Mouse (Mus musculus) induced T-regulatory cell, adult 2 months (primary cell): ENCODE measurements at regions not wholly inside any gene's neighbourhood (a gene's known extent, or its start where the extent isn't known, plus 50 kb on each side); places are given as distances from the start of the nearest gene placed in this dataset.

Experiments used
- DNase-seq: peaks from one replicate; pipeline ENCODE4 v3.0.0-alpha.2; 2012; ENCODE audit warnings: low read depth

- no peak for DNase-seq
Observed at GRCm38 (mm10) chr12:59599785-59600184, 380.3 kb upstream of the Fbxo33 start.

- no peak for DNase-seq
Observed at GRCm38 (mm10) chr12:59589354-59589753, 369.8 kb upstream of the Fbxo33 start.

GRCm38 (mm10) chr12:59582587-59582986, 363.1 kb upstream of the Fbxo33 start:
- DNase-seq = no peak

- DNase-seq = no peak
Observed at GRCm38 (mm10) chr12:59579694-59580093, 360.2 kb upstream of the Fbxo33 start.

GRCm38 (mm10) chr12:59563960-59564359, 344.4 kb upstream of the Fbxo33 start:
- DNase-seq = no peak

GRCm38 (mm10) chr12:59539788-59540187, 320.3 kb upstream of the Fbxo33 start:
- no peak for DNase-seq

GRCm38 (mm10) chr12:59530521-59530920, 311.0 kb upstream of the Fbxo33 start:
- no peak for DNase-seq

GRCm38 (mm10) chr12:59523368-59523767, 303.8 kb upstream of the Fbxo33 start:
- no peak for DNase-seq

- no peak for DNase-seq
Observed at GRCm38 (mm10) chr12:59521946-59522345, 302.4 kb upstream of the Fbxo33 start.

- DNase-seq = no peak
Observed at GRCm38 (mm10) chr12:59509857-59510256, 290.3 kb upstream of the Fbxo33 start.

GRCm38 (mm10) chr12:59509175-59509574, 289.6 kb upstream of the Fbxo33 start:
- no peak for DNase-seq

GRCm38 (mm10) chr12:59507431-59507830, 287.9 kb upstream of the Fbxo33 start:
- DNase-seq = no peak

GRCm38 (mm10) chr12:59497434-59497833, 277.9 kb upstream of the Fbxo33 start:
- no peak for DNase-seq

- DNase-seq = no peak
Observed at GRCm38 (mm10) chr12:59488019-59488418, 268.5 kb upstream of the Fbxo33 start.

- DNase-seq = no peak
Observed at GRCm38 (mm10) chr12:59487507-59487906, 268.0 kb upstream of the Fbxo33 start.

GRCm38 (mm10) chr12:59460997-59461961, 241.8 kb upstream of the Fbxo33 start:
- DNase-seq = no peak

GRCm38 (mm10) chr12:59456175-59456851, 236.8 kb upstream of the Fbxo33 start:
- no peak for DNase-seq

GRCm38 (mm10) chr12:59415051-59415450, 195.5 kb upstream of the Fbxo33 start:
- no peak for DNase-seq

GRCm38 (mm10) chr12:59411491-59411890, 192.0 kb upstream of the Fbxo33 start:
- no peak for DNase-seq

GRCm38 (mm10) chr12:59391103-59391502, 171.6 kb upstream of the Fbxo33 start:
- no peak for DNase-seq

- peak; percentile 43 for DNase-seq
Observed at GRCm38 (mm10) chr12:59382812-59383211, 163.3 kb upstream of the Fbxo33 start.

- DNase-seq = no peak
Observed at GRCm38 (mm10) chr12:59341586-59341985, 122.1 kb upstream of the Fbxo33 start.

- no peak for DNase-seq
Observed at GRCm38 (mm10) chr12:59330753-59331152, 111.2 kb upstream of the Fbxo33 start.
